Mouse (Mus musculus) spleen, adult 2 months (tissue): Measurements from ENCODE around the gene Arf1.

ENCODE experiments used
- CTCF ChIP-seq: fragments of 200-500 bp; IDR thresholded peaks from 2 replicates; pipeline ENCODE4 v1.5.1; 2011; ENCODE audit warnings: mild to moderate bottlenecking, inconsistent platforms; ENCODE audit not compliant: insufficient read depth, insufficient read length, insufficient replicate concordance; ENCODE audit errors: extremely low read depth
- POLR2A ChIP-seq: fragments of 200-500 bp; IDR thresholded peaks from 2 replicates; pipeline ENCODE4 v1.6.1; 2011; ENCODE audit warnings: low read depth, low read length, inconsistent platforms

- TF ChIP-seq POLR2A (no peak), CTCF (peak; percentile 46; the same call in 1 of the 2 replicates)
Measured at GRCm38 (mm10) chr11:59209003-59209441, 19.0 kb downstream of the Arf1 start.
